Mouse (Mus musculus) adrenal gland, adult 18-20 months (tissue): ENCODE results near the gene Alox12. TPM values are rescaled to one million over a fixed set of nuclear protein-coding genes. Genes with fewer than 3 reads are reported as not detected.
A peak's percentile ranks its signal among the peaks of the same experiment; 100 is the strongest.

Experiments
- DNase-seq, 2 experiments: peaks; one replicate each; pipeline ENCODE4 v3.0.0; 2021 to 2022; ENCODE audit warnings: low spot score in 2 of 2
- total RNA-seq, 2 experiments: library from RNA; stranded (reverse); gene quantifications; 1 replicate in 1 of 2; 2 replicates in 1 of 2; pipeline ENCODE4 v1.2.3; 2021

Gene Alox12
- total RNA-seq, 2 experiments from 2014 or later: 0.96 to 1.1 TPM

DNA sequence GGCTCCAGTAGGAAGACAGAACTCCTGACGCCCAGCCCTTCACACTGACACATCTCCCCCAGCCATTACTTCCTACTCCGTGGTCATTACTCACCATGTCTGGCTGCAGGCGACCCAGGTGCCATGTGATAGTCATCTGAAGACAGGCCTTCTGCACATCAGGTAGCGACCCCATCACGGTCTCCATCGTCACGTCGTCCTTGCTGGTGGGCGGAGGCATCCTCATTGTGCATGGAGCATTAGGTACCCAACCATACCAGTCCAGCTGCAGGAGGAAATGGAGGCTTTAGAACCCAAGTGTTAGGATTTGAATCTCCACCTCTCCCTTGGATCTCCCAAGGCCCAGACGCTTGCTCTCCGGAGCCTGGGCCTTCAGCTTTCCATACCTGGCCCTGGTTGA is 12.6 kb downstream of the Alox12 start:
- DNase-seq: no peak

DNA sequence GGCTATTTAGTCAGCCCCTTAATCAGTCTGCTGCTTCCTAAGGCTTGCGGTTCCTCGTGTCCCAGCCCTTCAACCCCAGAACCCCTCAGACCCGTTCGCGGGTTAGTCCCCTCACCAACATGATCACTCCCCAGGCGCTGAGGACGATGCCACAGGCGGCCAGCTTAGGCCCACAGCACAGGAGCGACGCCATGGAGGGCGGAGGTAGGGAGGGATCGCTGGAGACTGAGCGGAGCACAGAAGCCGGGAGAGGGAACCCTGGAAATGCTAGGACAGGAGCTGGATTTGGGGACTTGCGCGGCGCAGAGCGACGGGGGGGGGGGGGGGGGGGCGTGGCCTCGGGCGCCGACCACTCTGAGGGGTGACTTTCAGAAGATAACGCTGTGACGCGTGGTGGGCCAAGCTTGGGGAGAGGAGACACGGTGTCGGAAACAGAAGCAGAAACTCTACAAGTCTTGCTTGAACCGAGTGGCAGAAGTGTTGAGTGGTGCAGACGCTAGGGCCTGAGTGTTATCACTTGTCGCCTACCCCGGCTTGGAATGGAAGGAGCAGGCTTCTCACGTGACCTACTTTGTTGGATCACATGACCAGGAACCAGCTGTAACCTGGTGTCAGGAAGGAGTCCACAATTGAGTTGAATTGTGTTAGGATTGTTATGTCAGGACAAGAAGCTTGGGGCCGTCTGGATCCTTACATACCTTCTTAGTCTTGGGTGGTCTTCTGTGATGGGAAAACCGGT is 15.4 kb downstream of the Alox12 start, which contains the start of the genes Gm21988 and Rnasek:
Gene Gm21988, minus strand, starts transcription at position 290 of the 739 bp plus-strand sequence.
Gene Rnasek, minus strand, starts transcription at position 302 of the 739 bp plus-strand sequence.
- peak; percentile 69 to 78 for DNase-seq

DNA sequence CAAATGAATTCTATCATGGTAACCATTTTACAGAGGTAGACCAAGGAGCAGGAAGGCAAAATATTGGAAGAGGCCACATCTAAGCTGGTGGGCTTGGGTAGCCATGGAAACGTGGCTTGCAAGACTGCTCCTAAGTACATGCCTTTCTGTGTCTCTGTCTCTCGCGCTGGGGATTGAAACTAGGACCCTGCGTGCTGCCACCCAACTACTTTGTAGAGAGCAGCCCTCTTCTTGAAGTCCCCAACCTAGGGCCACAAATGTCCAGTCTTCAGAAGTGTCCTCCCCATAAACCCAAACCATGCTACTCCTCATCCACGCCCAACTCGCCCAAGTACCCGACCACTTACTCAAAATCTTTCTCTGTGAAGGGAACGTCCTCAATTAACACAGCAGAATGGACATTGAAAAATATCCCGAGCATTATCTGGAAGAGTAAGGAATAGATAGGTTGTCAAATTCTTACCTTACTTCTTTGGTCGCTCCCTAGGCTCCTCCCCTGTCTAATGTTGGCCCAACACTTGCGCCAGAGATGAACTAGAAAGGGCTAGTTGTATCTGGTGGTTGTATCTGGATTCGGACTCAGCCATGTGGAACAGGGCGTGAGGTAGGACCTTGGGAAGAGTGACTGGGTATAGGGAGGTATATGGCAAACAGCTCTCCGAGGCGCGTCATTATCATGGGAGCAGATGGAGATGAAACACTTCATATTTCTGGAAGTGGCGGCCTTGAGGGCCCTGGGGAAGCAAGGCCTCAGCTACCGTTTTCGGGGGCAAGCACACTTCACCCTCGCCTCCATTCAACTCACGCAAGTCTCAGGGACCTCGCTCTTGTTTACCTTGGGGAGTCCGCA is 16.3 kb downstream of the Alox12 start:
- DNase-seq: no peak

DNA sequence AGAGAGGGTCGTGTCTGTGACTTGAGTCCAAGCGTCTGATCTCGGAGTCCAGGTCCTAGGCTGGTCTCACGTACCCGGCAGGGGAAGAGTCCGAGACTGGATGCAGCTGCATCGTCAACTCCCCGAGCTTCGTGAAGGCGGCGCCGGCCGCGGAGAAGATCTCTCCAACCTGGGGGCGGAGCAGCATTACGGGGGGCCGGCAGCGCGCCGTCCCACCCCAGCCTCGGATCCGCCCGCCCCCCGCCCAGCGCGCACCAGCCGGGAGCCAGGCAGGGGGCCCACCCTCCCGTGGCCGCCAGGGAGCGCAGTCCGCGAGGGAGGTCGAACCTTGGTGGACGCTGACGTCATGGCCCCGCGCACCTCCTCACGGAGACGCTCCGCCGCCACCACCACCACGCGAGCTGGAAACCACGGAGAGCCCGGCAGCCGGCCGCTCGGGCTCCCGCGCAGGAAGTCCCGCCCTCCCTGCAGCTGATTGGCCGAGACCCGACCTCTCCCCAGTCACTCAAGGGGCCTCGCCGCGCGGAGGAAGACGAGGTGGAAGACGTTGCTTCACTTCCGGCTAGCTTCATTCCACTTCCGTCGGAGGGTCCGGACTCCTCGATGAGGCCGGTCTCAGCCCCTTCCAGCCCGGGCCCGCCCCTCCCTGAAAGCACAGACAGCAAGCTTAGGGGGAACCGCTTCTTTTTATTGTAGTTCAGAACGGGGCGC is 17.5 kb downstream of the Alox12 start, which contains the start of gene 0610010K14Rik:
Gene 0610010K14Rik, minus strand, starts transcription at position 458 of the 711 bp plus-strand sequence.
- DNase-seq: peak; percentile 98

DNA sequence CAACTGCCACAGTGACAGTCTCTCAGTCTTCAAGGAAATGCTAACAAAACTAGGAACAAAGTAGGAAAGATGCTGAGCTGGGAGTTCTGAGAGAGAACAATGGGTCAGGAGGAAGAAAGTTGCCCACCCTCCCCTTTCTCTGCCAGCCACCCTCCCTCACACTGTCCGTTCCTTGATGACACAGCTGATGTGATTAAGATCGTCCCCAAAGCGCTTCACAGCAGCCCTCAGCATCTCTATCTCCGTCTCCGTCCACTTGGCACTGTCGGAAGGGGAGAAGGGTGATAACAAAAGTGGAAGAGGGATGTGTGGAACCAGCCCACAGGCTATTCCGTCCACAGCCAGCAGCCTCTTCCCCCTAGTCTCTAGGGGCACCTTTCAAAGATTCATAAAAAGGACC is 18.4 kb downstream of the Alox12 start:
- DNase-seq: no peak

DNA sequence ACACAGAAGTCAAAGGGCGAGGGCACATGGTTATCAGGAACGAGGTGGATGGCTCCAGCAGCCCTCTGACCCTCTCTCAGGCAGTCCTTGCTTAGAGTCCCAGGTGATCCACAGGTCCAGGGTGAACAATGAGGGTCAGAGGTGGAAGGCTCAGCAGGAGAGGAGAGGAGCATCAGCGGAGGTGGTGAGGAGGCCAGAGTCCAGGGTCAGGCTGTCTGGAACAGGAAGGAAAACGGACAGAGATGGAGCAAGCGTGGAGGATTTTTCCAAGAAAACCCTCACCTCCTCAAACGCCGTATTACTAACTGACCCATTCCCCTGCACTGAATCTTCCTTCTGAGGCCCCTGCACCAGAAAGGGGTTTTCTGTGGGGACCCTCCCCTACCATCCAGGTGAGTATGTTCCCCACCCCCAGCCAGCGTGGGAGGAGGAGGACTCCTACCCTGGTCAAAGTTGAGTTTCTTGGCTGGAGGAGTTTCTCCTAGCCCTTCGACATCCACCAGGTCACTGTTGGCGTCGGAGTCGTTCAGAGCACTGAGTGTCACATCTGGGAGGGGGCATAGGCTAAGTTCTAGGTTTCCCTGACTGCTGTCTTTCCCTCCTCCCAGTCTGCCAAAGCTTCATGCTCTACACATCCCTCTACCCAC is 19.8 kb downstream of the Alox12 start:
- DNase-seq: no peak

DNA sequence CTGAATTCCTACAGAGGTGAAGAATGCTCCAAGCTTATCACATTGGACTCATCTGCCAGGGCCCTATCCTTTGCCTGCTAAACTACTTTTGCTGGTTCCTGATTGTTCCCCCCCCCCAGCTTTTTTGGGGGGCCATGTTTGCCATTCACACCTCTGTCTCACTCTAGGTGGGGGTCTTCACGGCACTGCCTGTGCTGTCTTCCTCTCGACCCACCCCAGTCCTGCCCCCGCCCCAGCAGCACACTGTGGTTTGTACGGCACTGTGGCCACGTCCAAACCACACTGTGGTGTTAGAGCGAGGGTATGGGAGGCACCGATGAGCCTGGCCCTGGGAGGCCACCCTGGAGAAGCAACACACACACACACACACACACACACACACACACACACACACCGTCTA is 20.7 kb downstream of the Alox12 start:
- DNase-seq: no peak

DNA sequence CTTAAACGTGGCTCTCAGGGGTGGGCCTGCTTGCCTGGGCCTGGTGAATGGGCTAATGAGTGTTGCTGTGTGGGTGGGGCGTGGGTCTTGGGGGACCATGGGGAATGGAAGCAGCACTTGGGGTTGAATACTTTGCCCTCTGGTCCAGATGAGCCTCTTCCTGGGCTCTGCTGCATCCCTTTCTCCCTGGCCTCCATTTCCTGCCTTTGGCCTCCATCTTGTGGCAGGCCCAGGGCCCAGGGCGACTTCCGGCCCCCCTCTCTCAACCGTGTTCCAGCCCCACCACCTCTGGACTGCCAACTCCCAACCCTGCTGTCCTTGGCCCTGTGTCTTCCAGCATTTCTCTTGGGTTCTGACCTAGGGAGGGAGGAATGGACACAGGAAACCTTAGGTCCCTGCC is 21.1 kb downstream of the Alox12 start:
- DNase-seq: no peak

DNA sequence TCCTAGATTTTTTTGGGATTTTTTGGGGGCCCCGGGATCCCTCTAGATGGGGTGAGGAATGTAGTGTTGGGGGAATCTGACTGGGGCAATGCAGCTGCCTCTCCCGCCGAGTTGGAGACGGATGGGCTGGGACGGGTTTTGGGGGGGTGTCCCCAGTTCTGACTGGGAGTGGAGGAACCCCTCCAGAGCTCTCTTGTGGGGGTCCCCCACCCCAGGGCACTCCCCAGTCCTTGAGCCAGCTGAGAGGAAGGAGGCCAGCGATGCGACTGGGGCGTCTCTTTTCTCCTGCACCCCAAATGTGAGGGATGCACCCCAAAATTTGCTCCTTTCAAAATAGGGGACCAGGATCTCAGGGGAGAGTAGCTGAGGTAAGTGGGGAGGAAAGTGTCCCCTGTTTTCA is 22.1 kb downstream of the Alox12 start:
- DNase-seq: no peak

DNA sequence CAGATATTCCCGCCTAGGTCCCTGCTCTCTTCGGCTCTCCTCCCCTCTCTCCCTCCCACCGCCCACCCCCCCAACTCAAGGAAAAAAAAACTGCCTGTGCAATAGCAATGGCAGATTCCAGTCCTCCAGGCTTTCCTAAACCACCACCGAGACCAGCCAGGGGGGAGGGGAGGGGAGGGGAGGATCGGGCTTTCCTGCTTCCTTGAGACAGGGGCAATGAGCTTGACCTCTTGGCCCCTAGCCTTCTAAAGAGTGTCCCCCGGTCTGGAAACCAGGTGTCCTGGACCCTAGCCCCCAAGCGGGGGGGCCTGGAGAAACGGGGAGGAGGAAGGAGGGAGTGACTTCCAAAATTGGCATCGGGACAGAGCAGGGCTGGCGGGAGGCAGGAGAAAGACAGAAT is 22.6 kb downstream of the Alox12 start:
- no peak for DNase-seq

DNA sequence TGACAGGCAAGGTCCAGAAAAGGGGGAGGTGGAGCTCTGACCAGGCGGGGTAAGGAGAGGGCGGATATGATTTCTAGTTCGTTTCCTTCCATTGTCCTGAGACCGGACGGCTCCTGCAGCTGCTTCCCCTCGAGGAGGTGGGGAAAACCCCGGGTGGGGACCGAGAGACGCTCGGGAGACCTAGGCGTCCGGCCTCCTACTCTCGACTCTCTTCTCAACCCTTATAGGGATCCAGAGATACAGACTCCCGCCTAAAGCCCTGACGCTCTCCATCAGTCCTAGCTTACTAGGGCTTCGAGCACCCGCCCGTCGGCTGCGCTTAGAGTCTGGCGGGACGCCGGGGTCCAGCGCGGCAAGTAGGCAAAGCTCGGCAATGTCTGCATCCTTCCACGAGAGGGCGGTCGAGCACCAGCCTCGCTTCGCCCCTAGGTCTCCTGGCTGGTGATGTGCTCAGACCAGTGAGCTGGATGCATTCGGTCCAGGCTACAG is 24.9 kb downstream of the Alox12 start:
- peak; percentile 75 to 86 for DNase-seq

DNA sequence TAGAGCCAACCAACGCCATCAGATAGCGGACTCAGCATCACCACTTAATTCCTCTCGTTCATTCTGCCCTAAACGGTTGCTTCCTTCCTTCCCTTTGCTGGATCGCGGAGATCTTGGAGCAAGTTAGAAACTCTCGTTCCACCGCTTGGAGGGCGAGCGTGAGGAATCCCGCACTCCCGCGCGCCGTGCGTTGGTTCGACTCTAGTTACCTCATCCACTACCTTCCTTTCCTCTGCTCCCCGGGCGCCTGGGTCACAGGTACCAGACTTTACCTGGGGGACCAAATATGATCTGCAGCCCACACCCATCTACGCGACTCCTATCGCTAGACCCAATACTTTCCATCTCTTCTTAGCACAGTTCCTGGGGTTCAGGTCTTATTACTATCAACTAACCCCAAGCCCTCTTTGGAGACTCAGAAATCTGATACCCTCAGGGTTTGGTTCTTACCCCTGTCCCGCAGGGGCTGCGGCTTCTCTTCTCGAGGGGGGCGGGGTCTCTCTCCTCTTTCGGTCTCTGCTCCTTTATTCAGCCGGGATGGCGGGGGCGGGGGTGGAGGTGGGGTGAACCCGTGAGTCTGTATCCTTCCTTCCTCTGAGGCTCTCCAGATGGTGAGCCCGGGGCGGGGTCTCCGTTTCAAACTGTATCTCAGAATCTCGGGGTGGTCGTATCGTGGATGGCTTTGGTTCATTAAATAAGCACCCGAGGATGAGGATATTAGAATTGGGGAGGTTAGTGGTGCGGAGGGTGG is 25.7 kb downstream of the Alox12 start, which contains the start of gene Bcl6b:
Gene Bcl6b, minus strand, starts transcription at position 539 of the 751 bp plus-strand sequence.
- no peak for DNase-seq

DNA sequence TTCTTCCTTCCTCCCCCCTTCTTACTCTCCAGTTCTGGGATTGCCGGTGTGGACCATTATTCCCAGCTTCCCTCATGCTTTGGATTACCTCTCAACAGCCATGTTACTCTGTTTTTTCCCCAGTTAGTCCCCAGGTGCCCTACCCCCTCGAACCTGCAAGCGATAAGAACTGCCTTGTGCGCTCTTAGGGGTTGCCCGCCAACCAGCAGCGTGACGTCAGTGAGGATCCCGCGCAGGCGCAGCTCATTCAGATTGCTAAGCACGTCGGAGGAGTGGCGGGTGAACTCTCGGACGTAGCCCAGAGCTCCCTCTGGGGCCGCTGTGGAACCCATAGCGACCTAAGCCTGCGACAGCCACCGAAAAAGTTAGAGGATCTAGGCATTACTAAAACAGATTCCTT is 26.3 kb downstream of the Alox12 start:
- DNase-seq: peak; percentile 83

DNA sequence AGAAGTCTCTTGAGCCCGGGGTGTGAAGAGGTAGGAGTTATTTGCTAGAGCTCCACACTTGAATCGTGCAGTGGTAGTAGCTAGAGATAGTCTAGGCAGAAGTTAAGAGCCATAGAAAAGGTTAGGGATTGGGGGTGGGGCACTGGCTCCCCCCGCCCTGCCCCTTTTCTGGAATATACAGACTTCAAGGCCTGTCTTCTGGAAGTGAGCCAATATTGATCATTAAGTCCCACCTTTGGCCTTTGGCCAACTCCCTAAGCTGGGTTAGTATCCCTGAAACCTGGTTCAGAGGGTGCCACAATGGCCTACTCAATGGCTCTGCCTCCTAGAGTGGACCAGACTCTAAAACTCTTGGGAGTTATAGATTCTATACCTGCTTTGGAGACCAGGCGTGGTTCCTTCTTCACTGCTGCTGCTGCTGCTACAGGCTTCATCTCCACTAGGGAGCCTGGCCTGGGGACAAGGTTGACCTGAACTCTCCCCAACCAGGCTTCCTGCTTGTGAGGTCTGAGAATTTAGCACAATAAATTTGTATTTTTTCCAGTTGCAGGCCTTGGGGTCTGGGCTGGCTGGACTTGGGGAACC is 27.4 kb downstream of the Alox12 start:
- no peak for DNase-seq

DNA sequence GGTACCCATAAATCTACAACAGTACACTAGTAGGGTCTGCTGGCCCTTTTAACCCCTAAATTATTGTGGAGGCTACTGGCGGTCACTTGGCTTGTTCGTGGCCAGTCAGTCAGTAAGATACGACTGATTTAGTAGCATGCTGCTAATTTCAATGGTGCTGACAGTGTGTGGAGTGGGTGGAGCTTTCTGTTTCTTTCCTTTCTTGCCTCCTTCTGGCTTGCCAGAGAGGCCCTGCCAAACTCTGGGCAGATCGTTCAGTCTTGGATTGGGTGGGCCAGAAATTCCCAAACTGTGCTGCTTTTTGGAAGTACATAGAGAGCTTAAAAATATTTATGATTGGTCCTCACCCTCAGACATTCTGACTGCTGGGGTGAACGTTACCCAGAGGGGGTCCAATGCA is 28.0 kb downstream of the Alox12 start:
- no peak for DNase-seq

DNA sequence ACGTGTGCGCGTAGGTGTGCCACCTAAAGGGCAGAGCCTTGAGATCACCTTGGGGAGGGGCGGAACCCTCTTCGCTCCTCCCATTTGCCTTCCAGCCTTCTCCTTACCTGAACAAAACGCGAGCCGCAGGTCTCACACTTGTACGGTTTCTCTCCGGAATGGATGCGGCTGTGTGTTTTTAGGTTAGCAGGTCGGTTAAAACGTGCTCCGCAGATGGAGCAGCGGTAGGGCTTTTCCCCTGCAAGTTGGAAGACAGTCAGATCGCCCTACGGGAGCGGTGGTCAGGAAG is 28.6 kb downstream of the Alox12 start:
- no peak for DNase-seq

DNA sequence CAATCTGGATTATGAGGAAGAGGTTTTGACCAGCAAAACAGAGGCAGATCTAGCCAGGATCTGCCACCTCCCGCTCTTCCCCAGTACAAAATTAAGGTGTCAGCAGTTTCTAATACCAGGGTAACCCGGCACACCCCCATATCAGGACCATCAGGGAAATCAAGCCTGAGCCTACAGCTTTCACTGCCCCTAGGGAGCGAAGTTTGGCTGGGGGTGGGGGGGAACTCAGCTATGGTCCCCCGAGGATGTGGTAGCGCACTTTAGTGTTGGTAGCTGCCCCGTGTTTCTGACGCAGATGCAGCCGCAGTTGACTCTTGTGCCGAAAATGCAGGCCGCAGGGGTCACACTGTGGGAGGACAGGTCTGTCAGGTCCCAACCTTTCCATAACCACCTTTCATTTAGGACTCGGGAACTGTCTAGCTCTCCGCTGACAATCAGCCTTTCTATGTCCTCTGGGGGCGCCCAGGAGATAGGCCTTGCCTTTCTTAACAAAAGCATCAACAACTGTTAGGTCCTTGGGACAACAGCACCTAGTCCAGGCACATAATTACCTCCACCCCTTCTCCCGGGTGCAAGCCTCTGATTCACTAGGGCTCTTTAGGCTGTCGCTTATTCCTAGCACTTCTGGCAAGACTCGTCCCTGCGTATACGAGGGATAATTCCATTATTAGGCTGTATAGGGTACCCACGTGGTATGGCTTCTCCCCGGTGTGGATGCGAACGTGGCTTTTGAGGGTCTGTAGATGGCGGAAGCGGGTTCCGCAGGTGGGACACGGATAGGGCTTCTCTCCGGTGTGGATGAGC is 29.2 kb downstream of the Alox12 start:
- DNase-seq: no peak

DNA sequence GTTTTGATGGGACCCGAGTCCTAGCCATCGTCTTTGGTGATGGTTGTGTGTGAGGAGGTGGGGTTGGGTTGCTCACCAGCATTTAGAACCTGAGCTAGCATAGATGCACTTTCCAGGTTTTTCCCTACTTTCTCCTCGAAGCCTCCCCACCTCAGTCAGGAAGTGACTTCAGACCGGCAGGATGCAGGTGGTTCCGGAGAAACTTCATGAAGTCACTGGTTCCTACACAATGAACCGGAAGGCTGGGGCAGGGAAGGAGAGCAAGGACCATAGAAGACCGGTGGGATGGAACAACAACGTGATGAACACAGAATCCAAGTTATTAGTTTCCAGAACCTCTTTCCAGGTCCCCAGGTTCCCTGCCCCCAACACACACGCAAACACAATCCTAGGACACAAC is 31.4 kb downstream of the Alox12 start:
- DNase-seq: no peak
